Mouse (Mus musculus) E14TG2a.4 (cell line): ENCODE measurements around the gene Neurl1a.

ENCODE experiments used
- CTCF ChIP-seq: conservative IDR thresholded peaks from 2 replicates; pipeline ENCODE4 v1.5.1; 2014; ENCODE audit warnings: low read length
- NANOG ChIP-seq: IDR thresholded peaks from 2 replicates; pipeline ENCODE4 v1.6.1; 2014; ENCODE audit warnings: borderline replicate concordance, low read length, mixed read lengths

DNA sequence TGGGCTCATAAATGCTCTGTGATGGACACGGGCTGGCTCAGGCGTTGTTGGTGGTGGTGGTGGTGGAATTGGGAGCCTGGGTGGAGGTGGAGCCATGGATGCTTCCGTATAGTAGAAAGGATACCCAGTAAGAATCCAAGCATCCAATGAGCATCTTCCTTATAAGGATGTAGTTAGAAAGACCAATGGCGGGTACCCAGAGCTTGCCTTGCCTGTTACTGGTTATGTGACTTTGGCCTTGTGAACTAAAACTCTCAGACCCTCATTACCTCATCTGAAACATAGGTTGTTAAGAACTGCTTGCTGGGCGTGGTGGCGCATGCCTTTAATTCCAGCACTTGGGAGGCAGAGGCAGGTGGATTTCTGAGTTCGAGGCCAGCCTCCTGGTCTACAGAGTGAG, 24.9 kb upstream of the Neurl1a start:
- TF ChIP-seq CTCF (no peak), NANOG (no peak)
